Mouse (Mus musculus) small intestine, adult 2 months (tissue): ENCODE measurements around the gene Gm43720. TPM values are rescaled to one million over a fixed set of nuclear protein-coding genes. Genes with fewer than 3 reads are reported as not detected.

ENCODE experiments used
- polyA plus RNA-seq: library from polyadenylated mRNA; depleted of rRNA; stranded (reverse); fragments of >200 nt; gene quantifications from 2 replicates; pipeline ENCODE4 v1.2.3, GENCODE M21; 2012; rRNA removed

Gene Gm43720
- polyA plus RNA-seq, 1 experiment = not detected

Other genes with a start within 250 kb of the Gm43720 start
- gene Smok3c, start 226.8 kb downstream of the Gm43720 start, polyA plus RNA-seq = not detected in 2 replicates
- gene Zkscan1, start 194.9 kb downstream of the Gm43720 start, polyA plus RNA-seq = 0.63 and 1.4 TPM in 2 replicates
- gene Zscan21, start 163.1 kb downstream of the Gm43720 start, polyA plus RNA-seq = 2.5 and 3.2 TPM in 2 replicates
- 0.28 and 0.81 TPM in 2 replicates for gene Zfp113, start 124.2 kb downstream of the Gm43720 start, polyA plus RNA-seq
- 32.7 and 61.2 TPM in 2 replicates for gene Cops6, start 118.9 kb downstream of the Gm43720 start, polyA plus RNA-seq
- gene Ap4m1, start 108.0 kb downstream of the Gm43720 start, polyA plus RNA-seq = 11.0 and 18.3 TPM in 2 replicates
- gene Mcm7, start 107.5 kb downstream of the Gm43720 start, polyA plus RNA-seq = 10.8 and 25.2 TPM in 2 replicates
- gene Taf6, start 92.5 kb downstream of the Gm43720 start, polyA plus RNA-seq = 25.5 and 46.4 TPM in 2 replicates
- 0.39 and 1.5 TPM in 2 replicates for gene Cnpy4, start 92.5 kb downstream of the Gm43720 start, polyA plus RNA-seq
- gene Mblac1, start 85.6 kb downstream of the Gm43720 start, polyA plus RNA-seq = 2.4 and 3.0 TPM in 2 replicates
- gene Nxpe5, start 54.1 kb downstream of the Gm43720 start, polyA plus RNA-seq = 0.61 and 0.70 TPM in 2 replicates
- gene Lamtor4, start 24.5 kb downstream of the Gm43720 start, polyA plus RNA-seq = 87.3 and 168 TPM in 2 replicates
- 34.7 and 56.7 TPM in 2 replicates for gene BC037034, start 15.9 kb downstream of the Gm43720 start, polyA plus RNA-seq
- gene Gal3st4, start 7.1 kb downstream of the Gm43720 start, polyA plus RNA-seq = 0.15 and 0.28 TPM in 2 replicates
- gene Gpc2, start within 50 bp of the Gm43720 start, polyA plus RNA-seq = 1.1 and 1.4 TPM in 2 replicates
- 0.33 and 0.46 TPM in 2 replicates for gene Stag3, start 282 bp upstream of the Gm43720 start, polyA plus RNA-seq
- 1.2 and 1.4 TPM in 2 replicates for gene Pvrig, start 62.0 kb upstream of the Gm43720 start, polyA plus RNA-seq
- 1.2 and 1.8 TPM in 2 replicates for gene Zfp157, start 161.5 kb upstream of the Gm43720 start, polyA plus RNA-seq